Mouse (Mus musculus) forebrain, embryonic 14.5 days (tissue): Measurements from ENCODE around the gene Cmas. TPM values are rescaled to one million over a fixed set of nuclear protein-coding genes. Genes with fewer than 3 reads are reported as not detected.

Experiments
- ATAC-seq: fragments of 200-750 bp; cut with Nextera tagmentation; 2 replicates; pipeline ENCODE4 v1.8.0; 2017; ENCODE audit warnings: mild to moderate bottlenecking, moderate library complexity
- DNase-seq: peaks from one replicate; pipeline ENCODE4 v3.0.0-alpha.2; 2015; ENCODE audit warnings: low spot score
- H3K27ac ChIP-seq: fragments of 300-500 bp; sonication (generic); 2 replicates; pipeline ENCODE4 v1.5.1; 2014; ENCODE audit warnings: low read depth, mild to moderate bottlenecking, control low read depth, low read length, moderate library complexity
- H3K27me3 ChIP-seq: fragments of 300-500 bp; sonication (generic); replicated peaks from 2 replicates; pipeline ENCODE4 v1.6.1; 2014; ENCODE audit warnings: low read length, control low read depth, mixed read lengths; ENCODE audit not compliant: control insufficient read depth, insufficient read depth
- H3K36me3 ChIP-seq: fragments of 300-500 bp; sonication (generic); 2 replicates; pipeline ENCODE4 v1.6.1; 2014; ENCODE audit warnings: low read length, control low read depth; ENCODE audit not compliant: control insufficient read depth, insufficient read depth
- H3K4me1 ChIP-seq: fragments of 300-500 bp; sonication (generic); 2 replicates; pipeline ENCODE4 v1.6.1; 2014; ENCODE audit warnings: antibody characterized with exemption, low read length, control low read depth; ENCODE audit not compliant: control insufficient read depth, insufficient read depth
- H3K4me2 ChIP-seq: fragments of 300-500 bp; sonication (generic); 2 replicates; pipeline ENCODE4 v1.6.1; 2014; ENCODE audit warnings: mild to moderate bottlenecking, control low read depth, low read length
- H3K4me3 ChIP-seq: fragments of 300-500 bp; sonication (generic); 2 replicates; pipeline ENCODE4 v1.5.1; 2014; ENCODE audit warnings: low read depth, low read length, control low read depth
- H3K9ac ChIP-seq: fragments of 300-500 bp; sonication (generic); 2 replicates; pipeline ENCODE4 v1.6.1; 2014; ENCODE audit warnings: mild to moderate bottlenecking, low read length, control low read depth, moderate library complexity
- H3K9me3 ChIP-seq: fragments of 300-500 bp; sonication (generic); replicated peaks from 2 replicates; pipeline ENCODE4 v1.6.1; 2016; ENCODE audit warnings: low read length, control low read depth, mixed read lengths; ENCODE audit not compliant: control insufficient read depth
- WGBS: fragments of 180-500 bp; shearing (Covaris S2); extraction: QIAGEN DNeasy Blood & Tissue Kit; methylation state at CpG from one replicate; pipeline ENCODE4 v1.1.7; 2014; 5-methylcytosine and 5-hydroxymethylcytosine counted together
- polyA plus RNA-seq: library from polyadenylated mRNA; unstranded; fragments of >200 nt; fragmentation: Nextera tagmentation; extraction: Ambion mirVana; gene quantifications from 2 replicates; pipeline ENCODE4 v1.2.1, GENCODE M21; 2014

Cmas gene
- polyA plus RNA-seq, 1 experiment from 2014 or later, result 173 TPM

DNA sequence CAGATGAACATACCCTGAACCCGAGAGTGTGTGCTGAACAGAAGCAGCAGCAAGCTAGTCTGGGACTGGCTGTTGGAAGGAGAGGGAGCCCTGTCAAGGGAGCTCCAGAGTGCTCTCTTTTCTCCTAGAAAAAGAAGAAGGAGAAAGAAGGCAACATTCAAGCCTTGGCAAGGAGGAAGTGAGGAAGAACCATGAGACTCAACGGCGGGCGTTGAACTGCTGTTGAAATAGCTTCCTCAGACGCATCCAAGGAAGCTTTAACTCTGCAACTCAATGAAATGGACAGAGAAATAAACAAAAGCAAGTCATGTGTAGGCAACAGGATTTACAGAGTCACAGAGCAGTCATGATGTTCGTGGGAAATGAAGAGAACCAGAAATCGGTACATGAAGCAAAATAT, 9.7 kb upstream of the Cmas start:
- 77% methylated on average over 7 of the region's 7 CpGs for WGBS
- H3K27me3 ChIP-seq, result no peaks in the 10 kb centered on the region
- H3K4me3 ChIP-seq, result no peak overlapping the region
- DNase-seq (no peak), ATAC-seq (no peak)
- H3K4me2 ChIP-seq, result no peak overlapping the region
- H3K36me3 ChIP-seq, result no peaks in the 10 kb centered on the region
- no peak overlapping the region for H3K9ac ChIP-seq
- H3K4me1 ChIP-seq, result no peaks in the 10 kb centered on the region
- H3K27ac ChIP-seq, result no peak overlapping the region
- no peaks in the 10 kb centered on the region for H3K9me3 ChIP-seq

DNA sequence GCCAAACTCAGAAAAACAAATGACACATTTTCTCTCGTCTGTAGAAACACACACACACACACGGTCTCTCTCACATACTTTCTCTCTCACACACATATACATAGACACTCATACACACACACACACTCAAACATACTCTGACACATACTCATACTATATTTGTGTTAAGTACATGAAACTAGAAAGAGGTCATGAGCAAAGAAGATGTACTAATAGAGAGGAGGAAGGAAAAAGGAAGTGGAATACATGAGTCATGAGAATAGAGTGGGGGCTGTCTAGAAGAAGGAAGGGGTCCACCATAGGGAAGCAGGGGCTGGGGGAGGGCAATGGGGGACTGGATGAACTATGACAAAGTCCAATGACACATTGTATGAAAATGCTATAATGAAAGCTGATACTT, 9.3 kb upstream of the Cmas start:
- H3K4me2 ChIP-seq, result no peak overlapping the region
- H3K9ac ChIP-seq, result no peak overlapping the region
- H3K36me3 ChIP-seq, result no peaks in the 10 kb centered on the region
- H3K4me3 ChIP-seq, result no peak overlapping the region
- no peak for DNase-seq
- no peak for ATAC-seq
- no peaks in the 10 kb centered on the region for H3K27me3 ChIP-seq
- H3K4me1 ChIP-seq, result no peaks in the 10 kb centered on the region
- WGBS, result 89% methylated on average over 2 of the region's 2 CpGs
- H3K9me3 ChIP-seq, result no peaks in the 10 kb centered on the region
- no peak overlapping the region for H3K27ac ChIP-seq

DNA sequence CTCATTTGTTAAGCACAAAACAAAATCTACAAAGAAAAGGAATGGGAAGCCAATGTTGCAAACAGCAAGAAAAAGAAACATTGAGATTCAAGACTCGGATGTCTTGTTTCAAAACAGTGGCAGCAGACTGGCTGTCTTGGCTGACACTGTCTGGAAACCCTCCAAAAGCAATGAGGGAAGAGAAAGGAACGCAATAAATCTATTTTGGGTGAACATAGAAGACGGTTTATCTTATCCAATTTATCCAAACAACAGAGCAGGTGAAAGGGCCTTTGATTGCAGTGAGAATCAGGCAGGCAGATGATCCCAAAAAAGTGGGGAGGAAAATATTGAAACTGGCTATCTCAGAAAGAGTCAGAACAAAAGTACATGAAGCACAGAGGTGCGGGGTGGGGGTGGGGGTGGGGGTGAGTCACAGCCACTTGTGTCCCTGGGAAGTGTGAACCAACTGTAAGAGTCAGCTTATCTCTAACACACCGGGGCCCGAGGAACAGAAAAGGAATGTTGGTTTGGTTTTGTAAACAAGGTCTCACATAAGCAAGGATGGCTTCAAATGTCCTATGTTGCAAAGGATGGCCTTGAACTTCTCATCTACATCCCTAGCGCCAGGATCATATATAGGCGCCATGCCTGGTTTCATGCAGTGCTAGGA, 8.3 kb upstream of the Cmas start:
- no peaks in the 10 kb centered on the region for H3K27me3 ChIP-seq
- H3K4me2 ChIP-seq, result no peak overlapping the region
- H3K36me3 ChIP-seq, result no peaks in the 10 kb centered on the region
- ATAC-seq, result no peak
- 71% methylated on average over 8 of the region's 8 CpGs for WGBS
- no peak overlapping the region for H3K9ac ChIP-seq
- H3K27ac ChIP-seq, result no peak overlapping the region
- no peaks in the 10 kb centered on the region for H3K4me1 ChIP-seq
- no peak for DNase-seq
- H3K4me3 ChIP-seq, result no peak overlapping the region
- H3K9me3 ChIP-seq, result no peaks in the 10 kb centered on the region

DNA sequence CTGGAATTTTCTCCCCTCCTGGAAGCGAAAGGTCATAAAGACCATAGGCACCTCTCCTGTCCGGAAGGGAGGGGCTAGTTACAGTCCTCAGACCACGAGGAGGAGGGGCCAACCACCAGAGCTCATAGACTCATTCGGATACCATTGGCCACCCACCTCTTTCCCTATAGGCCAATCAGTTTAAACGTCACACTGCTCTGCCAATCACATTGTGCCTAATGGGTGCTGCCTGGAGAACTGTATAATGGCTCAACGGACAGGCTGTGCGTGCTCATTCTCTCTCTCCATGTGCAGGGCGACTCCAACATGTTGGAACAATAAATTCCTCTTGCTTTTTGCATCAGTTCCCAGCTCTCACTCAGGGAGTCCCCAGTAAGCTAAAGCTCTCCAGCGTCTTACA, 5.1 kb upstream of the Cmas start:
- 55% methylated on average over 9 of the region's 9 CpGs for WGBS
- H3K27ac ChIP-seq, result no peak overlapping the region
- ATAC-seq, result no peak; the same call in 1 of the 2 replicates

DNA sequence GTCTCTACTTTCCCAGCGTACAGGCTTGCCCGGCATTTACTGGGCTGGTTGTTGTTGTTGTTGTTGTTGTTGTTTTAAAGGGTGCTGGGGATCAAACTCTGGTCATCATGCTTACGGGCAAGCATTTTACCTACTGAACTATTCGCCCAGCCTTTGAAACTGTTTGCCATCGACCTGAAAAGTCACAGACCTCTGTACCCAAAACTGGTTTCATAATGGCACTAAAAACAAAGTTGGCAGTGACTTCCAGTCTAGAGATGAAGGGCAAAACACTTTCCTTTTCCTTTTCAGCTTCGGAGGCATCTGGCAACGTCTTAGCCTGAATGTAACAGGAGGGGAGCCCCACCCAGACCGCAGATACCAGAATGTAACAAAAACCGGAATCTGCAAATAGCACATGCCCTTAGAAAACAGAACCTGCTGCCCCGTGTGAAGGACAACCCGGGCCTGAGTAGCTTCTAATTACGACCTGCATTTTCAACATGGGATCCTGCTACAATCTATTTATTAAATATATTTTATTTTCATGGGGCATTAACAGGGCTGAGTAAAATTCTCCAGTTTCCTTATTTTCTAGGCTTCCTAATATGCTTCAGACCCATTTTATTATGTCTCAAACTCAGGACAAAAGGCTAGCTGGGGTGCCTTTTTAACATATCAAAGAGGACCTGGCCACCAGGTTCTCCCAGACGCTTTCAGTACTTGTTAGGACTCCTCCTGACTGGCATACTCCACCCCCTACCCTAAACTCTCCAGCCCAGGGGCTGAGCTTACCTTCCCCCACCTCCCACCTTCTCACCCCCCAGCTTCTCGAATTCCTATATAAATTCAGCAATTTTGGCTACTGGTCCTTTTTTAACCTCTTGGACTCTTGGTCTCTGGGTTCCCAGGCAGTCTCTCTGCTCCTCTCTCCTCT, 3.9 kb upstream of the Cmas start:
- Histone ChIP-seq H3K4me3 (no peak overlapping the region), H3K4me1 (peaks cover under 1% of the 10 kb centered on the region), H3K27me3 (peaks cover 8% of the 10 kb centered on the region; the same call in 1 of the 2 replicates), H3K27ac (no peak overlapping the region), H3K36me3 (no peaks in the 10 kb centered on the region), H3K9me3 (no peaks in the 10 kb centered on the region), H3K4me2 (no peak overlapping the region), H3K9ac (no peak overlapping the region)
- DNase-seq (no peak), ATAC-seq (no peak)
- 39% methylated on average over 14 of the region's 14 CpGs for WGBS

More for the DNA sequence above, 5.1 kb upstream of the Cmas start:
- peaks cover 8% of the 10 kb centered on the region; the same call in 1 of the 2 replicates for H3K27me3 ChIP-seq
- no peaks in the 10 kb centered on the region for H3K36me3 ChIP-seq
- H3K4me3 ChIP-seq, result no peak overlapping the region
- no peak for DNase-seq
- H3K4me2 ChIP-seq, result no peak overlapping the region
- H3K9ac ChIP-seq, result no peak overlapping the region
- no peaks in the 10 kb centered on the region for H3K9me3 ChIP-seq
- H3K4me1 ChIP-seq, result no peaks in the 10 kb centered on the region

DNA sequence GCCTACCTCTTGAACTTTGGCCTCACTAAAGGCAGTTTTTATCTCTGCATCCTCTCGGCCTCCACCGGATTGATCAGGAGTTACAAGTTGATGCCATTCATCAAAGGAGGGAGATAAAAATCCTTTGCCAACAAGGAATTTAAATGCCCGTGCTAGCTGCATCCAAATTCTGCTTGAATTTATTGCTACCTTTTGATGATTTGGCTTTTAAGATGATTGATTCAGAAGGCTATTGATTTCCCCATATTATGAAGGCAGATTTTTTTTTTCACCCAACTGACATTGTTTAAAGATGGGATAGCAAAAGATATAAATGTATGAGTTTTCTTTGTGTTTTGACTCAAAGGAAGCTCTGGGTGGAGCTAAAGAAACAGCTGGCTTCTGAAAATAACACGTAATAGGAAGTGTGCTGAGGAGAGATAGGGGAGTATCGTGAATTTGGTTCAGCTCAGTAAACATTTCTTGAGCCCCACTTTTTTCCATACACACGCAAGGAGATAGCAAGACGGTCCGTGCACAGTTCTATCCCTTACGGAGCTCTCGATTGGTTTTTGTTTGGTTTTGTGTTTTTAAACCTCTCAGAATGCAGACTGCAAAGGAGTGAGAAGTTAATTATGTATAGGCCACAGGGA, 964 bp downstream of the Cmas start:
- H3K9ac ChIP-seq, result peak overlapping the region; percentile 91

DNA sequence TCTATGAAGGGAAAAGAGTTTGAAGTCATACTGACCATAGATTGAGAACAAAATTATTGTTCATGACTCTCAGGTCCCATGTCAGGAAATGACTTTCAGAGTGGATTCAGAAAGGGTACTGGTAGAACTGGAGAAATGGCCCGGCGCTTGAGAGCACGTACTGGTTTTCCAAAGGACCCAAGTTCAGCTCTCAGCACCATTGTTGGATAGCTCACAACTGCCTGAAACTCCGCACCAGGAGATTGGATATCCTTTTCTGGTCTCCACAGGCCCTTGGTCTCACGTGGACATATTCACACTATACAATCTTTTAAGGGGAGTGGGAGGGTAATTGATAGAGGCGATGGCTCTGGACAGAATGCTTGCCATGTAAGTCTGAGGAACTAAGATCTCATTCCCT, 1.5 kb downstream of the Cmas start:
- ATAC-seq, result no peak
- Histone ChIP-seq H3K4me1 (peaks cover 12% of the 10 kb centered on the region), H3K9me3 (no peaks in the 10 kb centered on the region), H3K36me3 (peaks cover 17% of the 10 kb centered on the region), H3K9ac (peak overlapping the region; percentile 91), H3K27ac (no peak overlapping the region), H3K4me3 (peak overlapping the region; percentile 86), H3K4me2 (peak overlapping the region; percentile 68), H3K27me3 (peaks cover 8% of the 10 kb centered on the region; the same call in 1 of the 2 replicates)
- no peak for DNase-seq
- 93% methylated on average over 6 of the region's 6 CpGs for WGBS

More for the DNA sequence above, 964 bp downstream of the Cmas start:
- DNase-seq, result peak; percentile 42
- H3K9me3 ChIP-seq, result no peaks in the 10 kb centered on the region
- peaks cover 17% of the 10 kb centered on the region for H3K36me3 ChIP-seq
- 45% methylated on average over 10 of the region's 10 CpGs for WGBS
- H3K27me3 ChIP-seq, result peaks cover 8% of the 10 kb centered on the region; the same call in 1 of the 2 replicates
- ATAC-seq, result no peak
- peak overlapping the region; percentile 86 for H3K4me3 ChIP-seq
- H3K4me1 ChIP-seq, result peaks cover 12% of the 10 kb centered on the region
- peak overlapping the region; percentile 81 for H3K27ac ChIP-seq
- peak overlapping the region; percentile 68 for H3K4me2 ChIP-seq

DNA sequence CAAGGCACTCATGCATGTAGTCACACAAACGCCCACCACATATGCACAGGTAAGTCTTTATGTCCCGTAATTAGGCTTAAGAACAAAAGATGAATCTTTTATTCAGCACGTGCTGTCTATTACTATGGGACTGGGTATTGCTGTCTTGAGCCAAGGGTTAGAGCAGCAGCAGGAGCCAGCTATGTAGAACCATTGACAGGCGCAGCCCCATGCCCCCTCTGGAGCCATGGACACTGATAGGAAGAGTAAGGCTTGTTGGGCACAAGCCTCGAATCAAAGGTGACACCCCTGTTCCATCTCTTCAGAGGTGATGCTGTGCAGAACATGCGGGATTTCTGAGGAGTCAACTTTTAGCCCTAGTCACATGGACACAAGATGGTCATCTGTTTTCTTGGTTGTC, 2.1 kb downstream of the Cmas start:
- no peak overlapping the region for H3K4me2 ChIP-seq
- no peak overlapping the region for H3K4me3 ChIP-seq
- peaks cover 12% of the 10 kb centered on the region for H3K4me1 ChIP-seq
- DNase-seq (no peak), ATAC-seq (no peak)
- no peaks in the 10 kb centered on the region for H3K9me3 ChIP-seq
- H3K36me3 ChIP-seq, result peaks cover 17% of the 10 kb centered on the region
- WGBS, result 93% methylated on average over 6 of the region's 6 CpGs
- peaks cover 8% of the 10 kb centered on the region; the same call in 1 of the 2 replicates for H3K27me3 ChIP-seq
- no peak overlapping the region for H3K9ac ChIP-seq
- no peak overlapping the region for H3K27ac ChIP-seq
